Mouse (Mus musculus): ENCODE measurements around the gene Golga5.
A peak's percentile ranks its signal among the peaks of the same experiment; 100 is the strongest.
"Not testable (repeated sequence)": the region's sequence is repeated elsewhere in the genome, so short reads cannot be mapped to it uniquely, and the experiment has no call there.

The Golga5 gene

DNA sequence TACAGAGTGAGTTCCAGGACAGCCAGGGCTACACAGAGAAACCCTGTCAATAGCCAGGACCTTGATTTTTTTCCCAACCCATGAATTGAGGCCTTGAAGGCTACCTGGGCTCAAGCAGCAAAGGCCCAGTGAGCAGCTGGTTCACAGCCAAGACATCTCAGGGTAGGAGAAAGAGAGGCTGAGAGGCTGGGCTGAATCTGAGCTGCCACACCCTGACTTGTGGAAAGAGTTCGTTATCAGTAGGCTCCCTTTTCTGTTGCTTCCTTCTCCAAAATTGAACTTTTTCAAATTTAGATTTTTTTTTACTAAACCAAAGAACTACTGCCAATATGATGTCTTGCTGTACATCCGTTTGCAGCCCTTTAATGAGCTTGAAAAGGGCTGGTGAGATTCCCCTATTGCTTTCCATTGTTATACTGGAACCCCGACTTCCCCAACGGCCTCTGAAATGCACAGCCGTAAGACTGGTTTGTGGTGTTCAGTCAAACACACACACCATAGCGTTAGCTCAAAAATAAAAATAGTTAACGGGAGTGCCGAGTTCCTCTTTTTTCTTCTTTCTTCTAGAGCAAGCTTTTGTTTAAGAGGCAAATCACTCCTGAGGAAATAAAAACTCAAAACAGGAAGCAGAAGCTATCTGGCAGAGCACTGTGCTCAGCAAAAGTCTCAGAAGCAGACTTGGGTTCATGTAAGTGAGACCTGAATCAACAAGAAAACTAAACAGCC is 17.6 kb upstream of the Golga5 start:
- DNase-seq, result peak; percentile 74

DNA sequence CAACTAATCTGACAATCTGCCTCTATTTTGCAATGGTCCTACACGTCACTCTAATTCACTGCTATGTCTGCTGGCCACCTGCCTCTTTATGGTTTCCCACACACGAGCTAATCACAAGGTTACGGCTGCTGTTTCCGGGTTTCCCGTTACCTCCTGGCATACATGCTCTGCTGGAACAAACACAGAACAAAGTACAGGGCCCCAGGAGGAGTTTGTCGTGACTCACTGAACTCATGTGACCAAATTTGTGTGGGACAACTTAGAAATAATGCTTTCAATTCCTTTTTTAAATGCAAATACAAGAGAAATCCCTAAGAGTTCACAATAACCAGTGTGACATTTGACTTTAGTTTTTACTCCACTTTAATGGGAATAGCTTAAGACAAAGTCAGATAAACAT is 15.4 kb upstream of the Golga5 start:
- no peak for DNase-seq

DNA sequence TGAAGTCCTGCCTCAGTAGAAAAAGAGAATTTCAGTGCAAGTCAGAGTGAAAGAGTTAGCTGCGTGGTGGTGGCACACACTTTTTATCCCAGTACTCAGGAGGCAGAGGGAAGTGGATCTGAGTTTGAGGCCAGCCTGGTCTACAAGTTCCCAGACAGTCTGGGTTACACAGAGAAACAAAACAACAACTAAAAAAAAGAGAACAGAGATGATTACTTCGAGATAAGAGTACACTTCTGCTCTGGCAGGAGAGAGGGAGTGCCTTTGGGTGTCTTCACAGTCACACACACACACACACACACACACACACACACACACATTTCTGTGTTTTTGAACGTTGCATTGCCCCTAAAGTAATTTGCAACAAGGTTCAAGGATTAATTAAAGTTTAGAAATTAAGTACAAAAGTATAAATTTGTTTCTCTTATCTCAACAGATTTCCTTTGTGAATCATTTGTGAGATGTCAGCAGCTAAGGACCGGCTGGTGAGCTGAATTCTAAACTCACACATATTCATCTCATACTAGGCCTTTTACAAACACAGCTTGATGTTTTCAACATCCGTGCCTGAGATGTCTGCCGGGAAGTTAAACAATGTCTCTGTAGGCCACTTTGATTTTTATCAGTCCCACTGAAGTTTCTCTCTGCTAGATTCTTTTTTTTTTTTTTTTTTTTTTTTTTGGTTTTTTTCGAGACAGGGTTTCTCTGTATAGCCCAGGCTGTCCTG is 12.3 kb upstream of the Golga5 start:
- DNase-seq, result no peak

GRCm38 (mm10) chr12:102460014-102460413 is 8.9 kb upstream of the Golga5 start:
- DNase-seq, result no peak

DNA sequence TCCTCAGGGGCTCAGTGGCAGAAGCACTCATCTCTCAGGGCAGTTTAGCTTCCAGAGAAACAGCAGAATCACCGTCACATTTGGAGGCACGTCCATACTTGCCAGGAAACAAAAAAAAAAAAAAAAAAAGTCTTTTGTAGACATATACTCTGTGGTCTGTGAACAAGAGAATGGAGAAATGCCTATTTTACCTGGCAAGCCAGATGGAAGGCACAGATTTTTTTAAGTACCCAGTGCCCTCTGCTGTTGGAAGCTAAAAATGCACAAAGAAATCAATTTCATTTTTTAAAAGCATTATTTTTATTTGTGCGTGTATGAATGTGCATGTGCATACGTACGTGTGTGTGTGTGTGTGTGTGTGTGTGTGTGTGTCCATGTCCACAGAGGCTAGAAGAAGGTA is 7.8 kb upstream of the Golga5 start:
- no peak for DNase-seq

- no peak for DNase-seq
Observed at GRCm38 (mm10) chr12:102464650-102465049, 4.3 kb upstream of the Golga5 start.

- no peak for DNase-seq
Observed at GRCm38 (mm10) chr12:102468136-102468535, 799 bp upstream of the Golga5 start.

- DNase-seq, result no peak
Observed at GRCm38 (mm10) chr12:102474411-102474810, 5.5 kb downstream of the Golga5 start.

GRCm38 (mm10) chr12:102480481-102480880 is 11.5 kb downstream of the Golga5 start:
- no peak for DNase-seq

DNA sequence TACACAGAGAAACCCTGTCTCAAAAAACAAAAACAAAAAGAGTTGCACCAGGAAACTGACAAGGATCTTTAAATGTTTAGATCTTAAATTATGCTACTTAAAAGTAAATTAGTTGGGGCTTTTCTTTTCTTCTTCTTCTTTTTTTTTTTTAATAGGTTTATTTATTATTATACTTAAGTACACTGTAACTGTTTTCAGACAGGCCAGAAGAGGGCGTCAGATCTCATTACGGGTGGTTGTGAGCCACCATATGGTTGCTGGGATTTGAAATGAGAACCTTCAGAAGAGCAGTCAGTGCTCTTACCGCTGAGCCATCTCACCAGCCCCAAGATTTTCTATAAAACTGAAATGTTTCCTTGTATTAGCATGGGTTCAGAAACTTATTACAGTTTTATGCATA is 16.0 kb downstream of the Golga5 start:
- DNase-seq, result no peak

DNA sequence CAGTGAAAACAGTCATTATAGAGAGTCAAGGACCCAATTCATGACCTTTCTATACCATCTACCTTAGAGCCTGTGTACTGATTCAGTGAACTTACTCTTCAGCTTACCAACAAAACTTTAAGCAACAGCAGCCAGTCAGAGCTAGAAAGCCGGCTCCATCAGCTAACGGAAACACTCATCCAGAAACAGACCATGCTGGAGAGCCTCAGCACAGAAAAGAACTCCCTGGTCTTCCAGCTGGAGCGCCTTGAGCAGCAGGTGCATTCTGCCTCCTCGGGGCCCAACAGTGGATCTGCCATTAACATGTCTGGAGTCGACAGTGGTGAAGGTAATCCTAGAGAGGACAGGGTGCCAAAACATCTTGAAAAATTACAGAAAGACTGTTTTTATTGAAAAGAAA is 23.0 kb downstream of the Golga5 start:
- no peak for DNase-seq

DNA sequence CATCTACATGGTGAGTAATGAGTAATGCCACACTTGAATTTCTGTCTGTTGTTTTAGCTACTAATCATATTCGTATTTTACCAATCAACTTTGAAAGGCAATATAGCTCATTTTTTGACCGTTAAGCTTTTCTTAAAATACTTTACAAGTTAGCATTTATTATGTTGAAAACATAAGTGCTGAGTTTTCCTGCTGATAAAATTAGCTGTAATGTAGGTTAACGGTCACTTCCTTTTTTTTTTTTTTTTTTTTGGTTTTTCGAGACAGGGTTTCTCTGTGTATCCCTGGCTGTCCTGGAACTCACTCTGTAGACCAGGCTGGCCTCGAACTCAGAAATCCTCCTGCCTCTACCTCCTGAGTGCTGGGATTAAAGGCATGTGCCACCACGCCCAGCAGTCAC is 26.8 kb downstream of the Golga5 start:
- not testable (repeated sequence) for DNase-seq

- no peak for DNase-seq
Observed at GRCm38 (mm10) chr12:102497905-102498304, 29.0 kb downstream of the Golga5 start.

GRCm38 (mm10) chr12:102498726-102499125 is 29.8 kb downstream of the Golga5 start:
- DNase-seq, result no peak

GRCm38 (mm10) chr12:102499210-102499609 is 30.3 kb downstream of the Golga5 start:
- no peak for DNase-seq

DNA sequence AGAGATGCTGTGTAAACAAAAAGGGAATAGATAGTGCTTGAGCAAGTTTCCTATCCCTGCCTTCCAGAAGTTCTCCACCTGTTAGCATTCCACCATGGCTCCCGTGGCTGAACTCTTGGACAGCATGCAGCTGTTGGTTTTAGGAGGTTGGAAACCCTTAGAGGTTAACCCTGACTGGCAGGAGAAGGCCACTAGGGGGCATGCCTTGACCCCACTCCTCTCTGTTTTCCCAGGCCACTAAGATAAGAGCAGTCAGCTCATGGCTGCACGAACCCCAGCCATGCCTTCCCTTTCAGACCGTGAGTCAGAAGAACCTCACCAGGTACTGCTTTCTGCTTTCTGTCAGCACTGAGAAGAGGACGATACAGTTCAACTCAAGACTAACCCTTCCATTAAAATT is 30.8 kb downstream of the Golga5 start:
- DNase-seq, result no peak

- DNase-seq, result no peak
Observed at GRCm38 (mm10) chr12:102501038-102501437, 32.1 kb downstream of the Golga5 start.

DNA sequence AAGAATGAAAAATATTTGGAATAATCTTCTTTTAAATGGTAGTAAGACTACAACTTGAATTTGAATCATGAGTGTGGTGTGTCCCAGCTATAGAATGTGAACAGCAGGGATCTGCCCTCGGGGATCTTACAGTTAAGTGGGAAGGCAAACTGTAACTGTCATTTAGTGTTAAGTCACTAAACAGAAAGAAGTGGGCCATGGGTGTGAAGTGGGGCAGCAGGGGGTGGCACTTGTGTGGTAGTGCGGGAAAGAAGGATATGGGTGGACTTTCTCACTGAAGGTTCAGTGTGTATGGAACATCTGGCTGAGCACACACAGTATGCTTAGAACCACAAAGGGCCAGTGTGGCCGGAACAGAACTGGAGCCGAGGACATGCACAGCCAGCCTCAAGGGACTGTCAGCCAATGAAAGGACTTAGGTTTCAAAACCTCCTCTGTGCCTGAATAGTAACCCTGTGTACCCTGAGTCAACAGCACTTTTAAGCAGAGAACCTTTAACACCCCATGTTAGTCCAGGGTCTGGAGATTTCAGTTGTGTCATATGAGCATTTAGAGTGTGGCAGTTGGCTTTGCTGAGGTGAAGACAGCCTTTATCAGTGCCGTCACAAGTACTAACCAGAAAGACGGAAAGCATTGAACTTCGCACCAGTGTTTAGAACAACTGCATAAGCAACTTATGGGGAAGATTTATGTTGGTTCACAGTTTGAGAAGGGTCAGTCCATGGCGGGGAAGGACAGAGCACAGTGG is 33.1 kb downstream of the Golga5 start:
- DNase-seq, result no peak

DNA sequence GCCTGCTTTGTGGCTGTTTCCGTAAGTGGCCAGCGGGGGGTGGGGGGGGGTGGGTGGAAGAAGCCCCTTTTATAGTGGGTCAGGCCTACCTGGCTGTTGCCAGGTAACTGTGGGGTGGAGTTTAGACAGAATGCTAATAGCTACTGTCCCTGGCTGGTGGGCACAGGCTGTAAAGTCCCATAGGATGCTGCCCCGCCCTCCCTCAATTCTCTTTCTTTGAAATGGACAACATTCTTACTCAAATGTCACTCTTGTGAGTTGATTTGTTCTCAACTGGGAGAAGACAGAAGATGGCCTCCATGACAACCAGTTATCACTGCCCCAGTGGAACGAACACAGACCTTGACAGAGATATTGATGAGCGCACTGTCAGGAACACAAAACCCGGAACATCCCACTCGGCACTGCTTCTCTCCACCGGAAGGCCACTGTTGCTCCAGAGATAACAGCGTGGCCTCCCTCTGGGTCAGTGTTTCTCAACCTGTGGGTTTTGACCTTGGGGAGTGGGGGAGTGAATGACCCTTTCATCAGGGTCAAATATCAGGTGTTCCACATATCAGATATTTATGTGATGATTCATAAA is 36.3 kb downstream of the Golga5 start:
- DNase-seq, result no peak

GRCm38 (mm10) chr12:102505949-102506348 is 37.0 kb downstream of the Golga5 start:
- DNase-seq, result no peak

DNA sequence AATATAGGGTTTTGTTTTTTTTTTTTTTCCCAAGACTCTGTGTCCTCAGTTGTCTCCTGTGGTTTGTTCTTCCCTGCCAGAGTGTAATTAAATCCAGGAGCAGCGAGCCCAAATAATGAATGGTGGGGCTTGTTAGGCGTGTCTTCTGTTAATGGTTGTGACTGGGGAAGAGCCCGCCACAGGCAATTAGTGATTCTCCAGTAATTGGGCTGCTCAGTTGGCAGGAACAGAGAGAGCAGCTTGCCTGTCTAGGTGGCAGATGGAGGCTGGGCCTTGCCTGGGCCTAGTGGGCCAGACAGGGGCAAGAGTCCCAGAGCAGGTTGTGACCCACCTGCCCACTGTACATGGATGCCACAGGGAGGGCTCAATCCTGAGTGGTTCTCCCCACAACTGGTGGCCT is 42.4 kb downstream of the Golga5 start:
- peak; percentile 38 for DNase-seq

GRCm38 (mm10) chr12:102514151-102514550 is 45.2 kb downstream of the Golga5 start:
- DNase-seq, result no peak

DNA sequence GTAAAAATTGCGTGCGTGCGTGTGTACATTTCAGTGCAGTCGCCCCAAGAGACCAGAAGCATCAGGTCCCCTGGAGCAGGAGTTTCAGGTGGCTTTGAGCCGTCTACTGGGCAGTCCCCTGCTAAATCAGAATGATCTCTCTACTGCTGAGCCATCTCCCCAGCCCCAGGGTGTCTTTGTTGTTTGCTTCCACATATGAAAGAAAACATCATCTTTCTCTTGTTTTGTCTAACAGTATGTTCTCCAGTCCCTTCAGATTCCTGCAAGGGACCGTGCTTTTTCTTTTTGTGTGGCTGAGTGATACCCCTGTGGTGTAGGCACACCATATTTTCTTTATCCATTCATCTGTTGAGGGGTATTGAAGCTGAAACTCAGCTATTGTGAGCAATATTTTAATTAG is 45.8 kb downstream of the Golga5 start:
- no peak for DNase-seq

GRCm38 (mm10) chr12:102516151-102516550 is 47.2 kb downstream of the Golga5 start:
- DNase-seq, result no peak

Measured in layer of hippocampus, adult 9-11 months (tissue).